Mouse (Mus musculus) mouse embryonic stem cell (cell line): ENCODE measurements at regions not wholly inside any gene's neighbourhood (a gene's known extent, or its start where the extent isn't known, plus 50 kb on each side); places are given as distances from the start of the nearest gene placed in this dataset.

ENCODE experiments used
- in situ Hi-C, 2 experiments: fragments of 300-500 bp; cut with MboI; formaldehyde crosslinking; loops; 1 replicate in 1 of 2; 3 replicates in 1 of 2; pipeline ENCODE4 v1.14.3; 2019 to 2020; ENCODE audit warnings: low sequenced_read_pairs in 2 of 2, low pct_unique_long_range_greater_than_20kb in 1 of 2, mixed read lengths in 1 of 2; ENCODE audit not compliant: unreplicated experiment in 1 of 2

GRCm38 (mm10) chr10:51056950-51057349, 162.4 kb downstream of the Sim1 start:
- in situ Hi-C loops = no loop called here

GRCm38 (mm10) chr10:51058333-51058732, 163.8 kb downstream of the Sim1 start:
- in situ Hi-C loops = no loop called here

- in situ Hi-C loops = no loop called here
Observed at GRCm38 (mm10) chr10:51101590-51101989, 207.0 kb downstream of the Sim1 start.

- in situ Hi-C loops = no loop called here
Observed at GRCm38 (mm10) chr10:51151833-51152232, 257.3 kb downstream of the Sim1 start.

- in situ Hi-C loops = no loop called here
Observed at GRCm38 (mm10) chr10:51153484-51153985, 259.0 kb downstream of the Sim1 start.

GRCm38 (mm10) chr10:51154016-51154415, 259.5 kb downstream of the Sim1 start:
- in situ Hi-C loops = no loop called here

GRCm38 (mm10) chr10:51154743-51155142, 260.2 kb downstream of the Sim1 start:
- in situ Hi-C loops = no loop called here

GRCm38 (mm10) chr10:51173619-51174018, 279.1 kb downstream of the Sim1 start:
- in situ Hi-C loops = no loop called here

GRCm38 (mm10) chr10:51175993-51176577, 281.5 kb downstream of the Sim1 start:
- in situ Hi-C loops = no loop called here

- in situ Hi-C loops = no loop called here
Observed at GRCm38 (mm10) chr10:51176692-51177091, 282.1 kb downstream of the Sim1 start.

- in situ Hi-C loops = no loop called here
Observed at GRCm38 (mm10) chr10:51181752-51182151, 287.2 kb downstream of the Sim1 start.

GRCm38 (mm10) chr10:51191407-51192059, 288.9 kb upstream of the Gm49339 start:
- in situ Hi-C loops = no loop called here

- in situ Hi-C loops = no loop called here
Observed at GRCm38 (mm10) chr10:51219481-51219880, 260.9 kb upstream of the Gm49339 start.

- in situ Hi-C loops = no loop called here
Observed at GRCm38 (mm10) chr10:51233592-51233991, 246.8 kb upstream of the Gm49339 start.

GRCm38 (mm10) chr10:51235586-51236575, 244.5 kb upstream of the Gm49339 start:
- in situ Hi-C loops = no loop called here

GRCm38 (mm10) chr10:51238103-51238502, 242.3 kb upstream of the Gm49339 start:
- in situ Hi-C loops = no loop called here

- in situ Hi-C loops = loop anchor here in 1 of 2 experiments (25.0 kb wide), 1 partner anchor 341 kb away; no protein-coding TSS in a partner anchor
Observed at GRCm38 (mm10) chr10:51253439-51253838, 227.0 kb upstream of the Gm49339 start.

- in situ Hi-C loops = loop anchor here in 1 of 2 experiments (25.0 kb wide), 1 partner anchor 345 kb away; no protein-coding TSS in a partner anchor
Observed at GRCm38 (mm10) chr10:51257587-51258049, 222.8 kb upstream of the Gm49339 start.

GRCm38 (mm10) chr10:51271364-51271763, 209.0 kb upstream of the Gm49339 start:
- in situ Hi-C loops = loop anchor here in 1 of 2 experiments (25.0 kb wide), 1 partner anchor 359 kb away; no protein-coding TSS in a partner anchor
